Mouse (Mus musculus) urinary bladder, postnatal 4 days (tissue): ENCODE results near the gene Atg7.

ENCODE experiments used
- DNase-seq, 2 experiments: peaks; one replicate each; pipeline ENCODE4 v3.0.0; 2021 to 2022; ENCODE audit warnings: low spot score in 2 of 2

The Atg7 gene

GRCm38 (mm10) chr6:114782486-114782885, 139.6 kb downstream of the Atg7 start:
- no peak for DNase-seq

- DNase-seq: no peak
These were observed 143.6 kb downstream of the Atg7 start for GRCm38 (mm10) chr6:114786461-114786860.

GRCm38 (mm10) chr6:114787606-114788005, 144.7 kb downstream of the Atg7 start:
- no peak for DNase-seq

- DNase-seq: no peak
These were observed 145.8 kb downstream of the Atg7 start for GRCm38 (mm10) chr6:114788663-114789062.

- no peak for DNase-seq
These were observed 147.2 kb downstream of the Atg7 start for GRCm38 (mm10) chr6:114790084-114790483.

- DNase-seq: no peak
These were observed 148.0 kb downstream of the Atg7 start for GRCm38 (mm10) chr6:114790902-114791301.

- no peak for DNase-seq
These were observed 148.9 kb downstream of the Atg7 start for GRCm38 (mm10) chr6:114791846-114792245.

GRCm38 (mm10) chr6:114794706-114795105, 151.8 kb downstream of the Atg7 start:
- DNase-seq: no peak

GRCm38 (mm10) chr6:114795706-114796325, 152.9 kb downstream of the Atg7 start:
- DNase-seq: no peak

- no peak for DNase-seq
These were observed 155.0 kb downstream of the Atg7 start for GRCm38 (mm10) chr6:114797901-114798300.

GRCm38 (mm10) chr6:114798715-114799114, 155.8 kb downstream of the Atg7 start:
- DNase-seq: no peak

GRCm38 (mm10) chr6:114800291-114800965, 157.5 kb downstream of the Atg7 start:
- no peak for DNase-seq

GRCm38 (mm10) chr6:114803915-114804535, 161.1 kb downstream of the Atg7 start:
- DNase-seq: no peak

- no peak for DNase-seq
These were observed 162.0 kb downstream of the Atg7 start for GRCm38 (mm10) chr6:114804866-114805265.

GRCm38 (mm10) chr6:114805927-114806326, 163.0 kb downstream of the Atg7 start:
- no peak for DNase-seq

GRCm38 (mm10) chr6:114807474-114807873, 164.6 kb downstream of the Atg7 start:
- no peak for DNase-seq

- DNase-seq: no peak
These were observed 165.9 kb downstream of the Atg7 start for GRCm38 (mm10) chr6:114808654-114809430.

GRCm38 (mm10) chr6:114809431-114809811, 166.5 kb downstream of the Atg7 start:
- no peak for DNase-seq

- no peak for DNase-seq
These were observed 169.4 kb downstream of the Atg7 start for GRCm38 (mm10) chr6:114812322-114812721.

GRCm38 (mm10) chr6:114812779-114813178, 169.9 kb downstream of the Atg7 start:
- DNase-seq: no peak

GRCm38 (mm10) chr6:114814199-114814881, 171.4 kb downstream of the Atg7 start:
- DNase-seq: no peak
